In genomic region chr11:68637861-68638615, GRCm38 (mm10) we compare ENCODE assay signal across 8 mouse cellular contexts. TPM values are rescaled to one million over a fixed set of nuclear protein-coding genes. Genes with fewer than 3 reads are reported as not detected.
A peak's percentile ranks its signal among the peaks of the same experiment; 100 is the strongest.
DNase-seq lines count a peak whose midpoint lies in the region; ATAC-seq and TF ChIP-seq lines count a peak whose summit lies in the region.

No protein-coding gene starts in this region.

- H3K27ac ChIP-seq in forebrain, embryonic 10.5 days: peak overlapping the region; percentile 74
- H3K27ac ChIP-seq in forebrain, embryonic 15.5 days (replicated peaks): no peak overlapping the region

- WGBS in forebrain, embryonic 10.5 days: 62% methylated on average over 10 of the region's 10 CpGs
- 73% methylated on average over 10 of the region's 10 CpGs for WGBS in forebrain, embryonic 15.5 days

- no peak overlapping the region for H3K9ac ChIP-seq in forebrain, embryonic 15.5 days (replicated peaks)

- in situ Hi-C loops in Patski (cut with MboI; ENCODE audit: low pct_unique_long_range_greater_than_20kb): no loop called here

- H3K36me3 ChIP-seq in forebrain, embryonic 10.5 days (replicated peaks): no peaks in the 10 kb centered on the region
- H3K36me3 ChIP-seq in forebrain, embryonic 15.5 days: no peaks in the 10 kb centered on the region

- no peak overlapping the region for H3K4me3 ChIP-seq in forebrain, embryonic 10.5 days
- no peak overlapping the region for H3K4me3 ChIP-seq in forebrain, embryonic 15.5 days

- POLR2A ChIA-PET in Patski (lab: Charles Lee): interaction anchor here (0.8 kb wide), 1 partner anchor 26 kb away, joined by 3 read pairs; no protein-coding TSS in a partner anchor

- H3K9me3 ChIP-seq in forebrain, embryonic 10.5 days: no peaks in the 10 kb centered on the region
- H3K9me3 ChIP-seq in forebrain, embryonic 15.5 days: no peaks in the 10 kb centered on the region

- no peak for TF ChIP-seq CTCF in Patski (IDR thresholded peaks at IDR 0.05)

- no peak overlapping the region for H3K4me2 ChIP-seq in forebrain, embryonic 15.5 days (replicated peaks)

- no peak for ATAC-seq in forebrain, embryonic 15.5 days (replicated peaks)
- ATAC-seq in Patski: no peak

- peaks cover 7% of the 10 kb centered on the region; the same call in 1 of the 2 replicates for H3K4me1 ChIP-seq in forebrain, embryonic 10.5 days
- H3K4me1 ChIP-seq in forebrain, embryonic 15.5 days: peaks cover 5% of the 10 kb centered on the region; the same call in 1 of the 2 replicates

- no peak for DNase-seq in forebrain, embryonic 10.5 days (ENCODE audit: extremely low spot score, low spot score)
- DNase-seq in Patski (ENCODE audit: low read depth, low spot score): peak; percentile 47
- peak; percentile 90 for DNase-seq in forelimb bud, embryonic 11.5 days (ENCODE audit: low read depth, low spot score)
- peak; percentile 53 to 68 for DNase-seq in kidney, postnatal 4 days
- no peak for DNase-seq in T-cell, adult 2 months (ENCODE audit: low spot score)
- DNase-seq in thymus, postnatal 25 days: no peak
- DNase-seq in spleen, postnatal 36 days (ENCODE audit: low spot score in 2 of 2): no peak

- no peaks in the 10 kb centered on the region for H3K27me3 ChIP-seq in forebrain, embryonic 10.5 days (ENCODE audit: poor library complexity, severe bottlenecking)
- no peaks in the 10 kb centered on the region for H3K27me3 ChIP-seq in forebrain, embryonic 15.5 days
- no peaks in the 10 kb centered on the region for H3K27me3 ChIP-seq in Patski

- CTCF ChIA-PET in Patski (lab: Charles Lee): interaction anchor here (1.4 kb wide), 1 partner anchor 14 kb away, joined by 3 read pairs; no protein-coding TSS in a partner anchor

RNA-seq across cellular contexts. Expression of gene Ccdc42, which starts 51.2 kb away (rescaled TPM):
- polyA plus RNA-seq in forebrain, embryonic 10.5 days (2016; fragmentation: Nextera tagmentation; extraction: Ambion mirVana): 1.1 and 1.6 TPM in 2 replicates
- polyA plus RNA-seq in forebrain, embryonic 15.5 days (2015; fragmentation: Nextera tagmentation; extraction: Ambion mirVana): 0.18 and 0.45 TPM in 2 replicates
- not detected for polyA plus RNA-seq in Patski (2021)

RNA-seq across cellular contexts. Expression of gene Myh10, which starts 53.3 kb away (rescaled TPM):
- 161 and 167 TPM in 2 replicates for polyA plus RNA-seq in forebrain, embryonic 10.5 days (2016; fragmentation: Nextera tagmentation; extraction: Ambion mirVana)
- 115 and 118 TPM in 2 replicates for polyA plus RNA-seq in forebrain, embryonic 15.5 days (2015; fragmentation: Nextera tagmentation; extraction: Ambion mirVana)
- polyA plus RNA-seq in Patski (2021): 113 TPM

Comparison
In these comparisons a context has a peak if more than half of its experiments do, and no peak if none do; other contexts are left out.
1. DNase-seq: peak in Patski (single experiment), forelimb bud, embryonic 11.5 days (single experiment) and kidney, postnatal 4 days (2 of 2); none in forebrain, embryonic 10.5 days (single experiment), T-cell, adult 2 months (single experiment), thymus, postnatal 25 days (single experiment) and spleen, postnatal 36 days (0 of 2).